Mouse (Mus musculus) right cerebral cortex, adult 2 months (tissue): ENCODE measurements at regions not wholly inside any gene's neighbourhood (a gene's known extent, or its start where the extent isn't known, plus 50 kb on each side); places are given as distances from the start of the nearest gene placed in this dataset.

Source experiments
- DNase-seq, 2 experiments: peaks; one replicate each; pipeline ENCODE4 v3.0.0; 2021 to 2022; ENCODE audit warnings: low spot score in 2 of 2

- DNase-seq, result no peak
These were observed 66.5 kb downstream of the Ccnl1 start for GRCm38 (mm10) chr3:65891594-65891993.

GRCm38 (mm10) chr3:65891139-65891538 lies 66.9 kb downstream of the Ccnl1 start:
- no peak for DNase-seq

GRCm38 (mm10) chr3:65888921-65889320 lies 69.1 kb downstream of the Ccnl1 start:
- DNase-seq, result no peak

GRCm38 (mm10) chr3:65884571-65885011 lies 73.5 kb downstream of the Ccnl1 start:
- peak; percentile 81 to 85 for DNase-seq

GRCm38 (mm10) chr3:65882123-65882522 lies 75.9 kb downstream of the Ccnl1 start:
- DNase-seq, result no peak
